ENCODE assay signal across 13 mouse cellular contexts in the genomic region with DNA sequence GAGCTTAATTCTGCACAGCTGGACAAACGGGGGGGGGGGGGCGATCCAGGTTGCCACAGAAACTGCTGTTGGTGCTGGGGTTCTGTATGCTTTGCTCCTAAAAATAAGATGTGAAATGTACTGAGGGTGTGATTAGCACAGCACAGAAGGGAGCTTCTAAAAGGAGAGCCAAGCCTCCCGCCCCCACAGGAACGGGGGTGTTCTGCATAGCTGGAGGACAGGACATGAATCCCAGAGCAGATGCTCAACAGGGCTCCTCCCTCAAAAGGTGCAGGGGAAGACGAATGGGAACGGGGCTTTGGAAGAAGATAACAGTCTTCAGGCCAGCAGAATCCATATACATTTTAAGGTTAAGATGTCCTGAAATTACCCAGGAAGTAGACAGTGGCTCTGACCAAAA. TPM values are rescaled to one million over a fixed set of nuclear protein-coding genes. Genes with fewer than 3 reads are reported as not detected.
A peak's percentile ranks its signal among the peaks of the same experiment; 100 is the strongest.
DNase-seq lines count a peak whose midpoint lies in the region; ATAC-seq and TF ChIP-seq lines count a peak whose summit lies in the region.
"Had no signal": no experiment of that assay in that cellular context is flagged by ENCODE, and none has a peak within 500 bp of the region (broad histone marks: within the 10 kb centered on the region; RNA-seq: fewer than 3 reads in every experiment).

No protein-coding gene starts in this region.

- no peaks in the 10 kb centered on the region for H3K36me3 ChIP-seq in hindbrain, embryonic 11.5 days (ENCODE audit: control insufficient read depth, insufficient read depth, low read length)

- H3K4me2 ChIP-seq in hindbrain, embryonic 11.5 days (replicated peaks; ENCODE audit: low read depth, low read length): no peak overlapping the region

- H3K9me3 ChIP-seq in hindbrain, embryonic 11.5 days (ENCODE audit: control insufficient read depth, low read length): no peaks in the 10 kb centered on the region

- peaks cover 7% of the 10 kb centered on the region; the same call in 1 of the 2 replicates for H3K4me1 ChIP-seq in cerebellum, adult 2 months (ENCODE audit: control insufficient read depth, insufficient read depth, low read length)
- no peaks in the 10 kb centered on the region for H3K4me1 ChIP-seq in hindbrain, embryonic 11.5 days (replicated peaks; ENCODE audit: control insufficient read depth, insufficient read depth, low read length)

- no peak overlapping the region for H3K9ac ChIP-seq in hindbrain, embryonic 11.5 days (ENCODE audit: low read depth, low read length)
- H3K9ac ChIP-seq: liver, embryonic 14.5 days had no signal

- no peak for ATAC-seq in megakaryocyte, adult 5-6 weeks (ENCODE audit: poor library complexity, severe bottlenecking)
- ATAC-seq in hindbrain, embryonic 11.5 days (ENCODE audit: low FRiP score): no peak

- no peak overlapping the region for H3K4me3 ChIP-seq in cerebellum, adult 2 months (replicated peaks; ENCODE audit: insufficient read depth, low read depth, low read length)
- no peak overlapping the region for H3K4me3 ChIP-seq in hindbrain, embryonic 11.5 days (ENCODE audit: low read depth, low read length)

- TF ChIP-seq POLR2A in cerebellum, adult 2 months (IDR thresholded peaks at IDR 0.05; ENCODE audit: borderline replicate concordance, insufficient read depth, low read length): no peak

- 32% methylated on average over 6 of the region's 6 CpGs for WGBS in cerebellum, adult 2 months
- WGBS in hindbrain, embryonic 11.5 days: 76% methylated on average over 6 of the region's 6 CpGs

- no peaks in the 10 kb centered on the region for H3K27me3 ChIP-seq in cerebellum, adult 2 months (ENCODE audit: control insufficient read depth, insufficient read depth, low read length)
- no peaks in the 10 kb centered on the region for H3K27me3 ChIP-seq in hindbrain, embryonic 11.5 days (ENCODE audit: control insufficient read depth, insufficient read depth, low read length)

- H3K27ac ChIP-seq in cerebellum, adult 2 months (ENCODE audit: insufficient read depth, low read length): no peak overlapping the region
- no peak overlapping the region for H3K27ac ChIP-seq in hindbrain, embryonic 11.5 days (ENCODE audit: low read depth, low read length)
- H3K27ac ChIP-seq: liver, embryonic 14.5 days; macrophage had no signal

- peak; percentile 27 to 44 for DNase-seq in cerebellum, adult 2 months
- DNase-seq in cerebellum, postnatal 4 days (ENCODE audit: low spot score in 2 of 2): no peak
- DNase-seq in frontal cortex, postnatal 25 days (ENCODE audit: low spot score in 2 of 2): peak; percentile 66 to 78
- peak; percentile 89 to 93 for DNase-seq in left cerebral cortex, adult 18-20 months (ENCODE audit: low spot score in 2 of 2)
- peak; percentile 81 for DNase-seq in right cerebral cortex, postnatal 14 days
- no peak for DNase-seq in kidney, adult 11 months
- DNase-seq in hindbrain, embryonic 11.5 days (ENCODE audit: low spot score): no peak
- DNase-seq: embryo, embryonic 11 days; kidney, postnatal 36 days; thymus, postnatal 14 days had no signal

- TF ChIP-seq CTCF in cerebellum, adult 2 months (IDR thresholded peaks at IDR 0.05; ENCODE audit: borderline replicate concordance, insufficient read depth, low read depth, low read length): no peak

RNA-seq across cellular contexts. Expression of gene Tmx1, which starts 48.6 kb away (rescaled TPM):
- 29.1 and 29.8 TPM in 2 replicates for polyA plus RNA-seq in cerebellum, adult 2 months (2012; rRNA removed)
- total RNA-seq in left cerebral cortex, adult 18-20 months (2021): 10 to 100 TPM; 28.7 to 30.2 TPM
- 45.5 and 47.2 TPM in 2 replicates for total RNA-seq in megakaryocyte, adult 5-6 weeks (2015)
- 72.9 and 83.4 TPM in 2 replicates for total RNA-seq in megakaryocyte, adult 5-6 weeks (2017)
- 104 and 133 TPM in 2 replicates for polyA plus RNA-seq in hindbrain, embryonic 11.5 days (2014; fragmentation: Nextera tagmentation; extraction: Ambion mirVana)

RNA-seq across cellular contexts. Expression of gene Trim9, which starts 56.9 kb away (rescaled TPM):
- 130 and 145 TPM in 2 replicates for polyA plus RNA-seq in cerebellum, adult 2 months (2012; rRNA removed)
- 100 to 1,000 TPM; 344 to 385 TPM for total RNA-seq in left cerebral cortex, adult 18-20 months (2021)
- 0.11 TPM in 1 of 2 replicates, not detected in the other for total RNA-seq in megakaryocyte, adult 5-6 weeks (2015)
- 0.11 TPM in 1 of 2 replicates, not detected in the other for total RNA-seq in megakaryocyte, adult 5-6 weeks (2017)
- polyA plus RNA-seq in hindbrain, embryonic 11.5 days (2014; fragmentation: Nextera tagmentation; extraction: Ambion mirVana): 14.3 and 18.4 TPM in 2 replicates

Comparison
In these comparisons a context has a peak if more than half of its experiments do, and no peak if none do; other contexts are left out.
1. DNase-seq: peak in cerebellum, adult 2 months (2 of 2), frontal cortex, postnatal 25 days (2 of 2), left cerebral cortex, adult 18-20 months (2 of 2) and right cerebral cortex, postnatal 14 days (single experiment); none in cerebellum, postnatal 4 days (0 of 2), kidney, adult 11 months (single experiment) and hindbrain, embryonic 11.5 days (single experiment).
2. RNA of gene Trim9, which starts 56.9 kb away (total RNA-seq): 344 to 385 TPM in left cerebral cortex, adult 18-20 months; 0.11 TPM in megakaryocyte, adult 5-6 weeks; every median in the first group is over 100 times any median in the second.